ENCODE assay signal across 19 mouse cellular contexts in the genomic region with DNA sequence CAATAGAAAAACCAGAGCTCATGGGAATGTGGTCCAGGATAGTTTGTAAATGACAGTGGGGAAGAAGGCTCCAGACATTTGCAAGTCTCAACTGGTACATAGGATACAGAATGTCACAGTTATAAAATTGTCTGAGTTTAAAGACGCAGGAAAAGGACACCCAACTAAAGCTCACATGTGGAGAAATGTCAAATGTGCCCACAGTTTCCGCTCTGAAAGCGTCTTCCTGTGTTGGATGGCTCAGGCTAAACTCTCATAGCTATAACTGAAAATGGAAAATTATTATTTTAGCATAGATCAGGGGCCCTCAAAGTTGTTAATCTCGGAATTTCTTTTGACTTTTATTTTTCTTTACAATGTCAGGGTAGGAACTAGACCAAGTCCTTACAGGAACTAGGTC. TPM values are rescaled to one million over a fixed set of nuclear protein-coding genes. Genes with fewer than 3 reads are reported as not detected.
"Had no signal": no experiment of that assay in that cellular context is flagged by ENCODE, and none has a peak within 500 bp of the region (broad histone marks: within the 10 kb centered on the region; RNA-seq: fewer than 3 reads in every experiment).

No protein-coding gene starts in this region.

- H3K36me3 ChIP-seq: limb, embryonic 15.5 days; liver, embryonic 13.5 days; lung, embryonic 15.5 days; neural tube, embryonic 13.5 days; stomach, embryonic 15.5 days had no signal

- H3K4me3 ChIP-seq: limb, embryonic 15.5 days; liver, embryonic 13.5 days; lung, embryonic 15.5 days; neural tube, embryonic 13.5 days; stomach, embryonic 15.5 days had no signal

- DNase-seq: kidney, adult 9 months; kidney, postnatal 36 days; layer of hippocampus, adult 9-11 months; layer of hippocampus, postnatal 36 days; liver, embryonic 13.5 days; liver, postnatal 0 days; lung, postnatal 14 days; midbrain, embryonic 14.5 days; retina, postnatal 1 day had no signal

- H3K27me3 ChIP-seq: liver, embryonic 13.5 days; lung, embryonic 15.5 days; neural tube, embryonic 13.5 days; stomach, embryonic 15.5 days had no signal

- H3K27ac ChIP-seq: kidney, postnatal 0 days; limb, embryonic 15.5 days; liver, embryonic 13.5 days; lung, embryonic 15.5 days; macrophage; neural tube, embryonic 13.5 days; stomach, embryonic 15.5 days had no signal

- H3K4me1 ChIP-seq: neural tube, embryonic 13.5 days; stomach, embryonic 15.5 days had no signal

- ATAC-seq: intestine, postnatal 0 days; liver, postnatal 0 days had no signal

RNA-seq across cellular contexts. Expression of gene Ankrd22, which starts 21.0 kb away (rescaled TPM):
- total RNA-seq: layer of hippocampus, adult 18-20 months; layer of hippocampus, postnatal 36 days; monocyte, adult 5-6 weeks had no signal
- polyA plus RNA-seq: limb, embryonic 11.5 days; midbrain, embryonic 14.5 days; neural tube, embryonic 13.5 days had no signal
